Comparison of ENCODE assay signal across 23 mouse cellular contexts in the genomic region with DNA sequence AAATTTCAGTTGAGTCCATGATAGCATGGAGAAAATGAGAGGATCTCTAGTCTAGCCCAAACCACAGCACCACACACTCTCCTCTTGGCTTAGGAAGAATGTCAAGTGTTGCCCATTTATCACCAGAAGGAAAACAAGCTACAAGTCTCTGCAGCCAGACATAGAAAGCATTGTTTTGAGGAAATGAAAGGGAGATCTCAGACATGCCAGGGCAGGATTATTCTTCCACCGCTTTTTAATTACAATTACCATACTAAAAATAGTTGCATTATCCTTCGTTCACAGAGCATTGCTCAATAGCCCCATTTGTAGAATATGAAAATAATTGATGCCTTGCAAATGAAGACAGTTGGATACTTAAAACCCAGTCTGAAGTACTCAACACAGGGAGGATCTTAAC.
"Had no signal": no experiment of that assay in that cellular context is flagged by ENCODE, and none has a peak within 500 bp of the region (broad histone marks: within the 10 kb centered on the region; RNA-seq: fewer than 3 reads in every experiment).

No protein-coding gene starts in this region.

- H3K4me1 ChIP-seq: limb, embryonic 15.5 days; midbrain, embryonic 13.5 days had no signal

- ATAC-seq: liver, postnatal 0 days; lung, postnatal 0 days; midbrain, embryonic 13.5 days; midbrain, embryonic 16.5 days had no signal

- DNase-seq: kidney, postnatal 10 days; kidney, postnatal 36 days; left cerebral cortex, postnatal 4 days; liver, postnatal 0 days; lung, embryonic 14.5 days; retina, postnatal 1 day; right cerebral cortex, postnatal 25 days; spleen, adult 18-20 months; thymus, adult 2 months; thymus, postnatal 14 days; thymus, postnatal 4 days had no signal

- H3K4me3 ChIP-seq: kidney, embryonic 15.5 days; limb, embryonic 12.5 days; limb, embryonic 15.5 days; megakaryocyte, embryonic 14.5 days; midbrain, embryonic 10.5 days; midbrain, embryonic 13.5 days; myocyte; neural tube, embryonic 13.5 days; stomach, embryonic 15.5 days had no signal

- H3K27ac ChIP-seq: kidney, embryonic 15.5 days; limb, embryonic 12.5 days; limb, embryonic 15.5 days; liver, embryonic 14.5 days; midbrain, embryonic 10.5 days; midbrain, embryonic 13.5 days; neural tube, embryonic 13.5 days; stomach, embryonic 15.5 days had no signal
